Mouse (Mus musculus) gastrocnemius, postnatal 14 days (tissue): ENCODE measurements at regions not wholly inside any gene's neighbourhood (a gene's known extent, or its start where the extent isn't known, plus 50 kb on each side); places are given as distances from the start of the nearest gene placed in this dataset.
"Not testable (repeated sequence)": the region's sequence is repeated elsewhere in the genome, so short reads cannot be mapped to it uniquely, and the experiment has no call there.

Experiments used
- DNase-seq: peaks from one replicate; pipeline ENCODE4 v3.0.0; 2021; ENCODE audit warnings: mixed read lengths
- intact Hi-C: fragments of 180-260 bp; cut with DNase I; formaldehyde crosslinking; loops from one replicate; pipeline ENCODE4 v1.15.1; 2025; ENCODE audit warnings: low total_unique reads

GRCm38 (mm10) chrX:94785983-94786382, 61.6 kb downstream of the Zxdb start:
- no peak for DNase-seq
- intact Hi-C loops = no loop called here

GRCm38 (mm10) chrX:94788331-94788920, 64.1 kb downstream of the Zxdb start:
- intact Hi-C loops = no loop called here

GRCm38 (mm10) chrX:94796845-94797244, 72.5 kb downstream of the Zxdb start:
- not testable (repeated sequence) for DNase-seq

More at GRCm38 (mm10) chrX:94788331-94788920, 64.1 kb downstream of the Zxdb start:
- no peak for DNase-seq

GRCm38 (mm10) chrX:94797348-94798182, 73.2 kb downstream of the Zxdb start:
- intact Hi-C loops, DNase-seq: not testable (repeated sequence)

More at GRCm38 (mm10) chrX:94796845-94797244, 72.5 kb downstream of the Zxdb start:
- intact Hi-C loops = not testable (repeated sequence)

DNA sequence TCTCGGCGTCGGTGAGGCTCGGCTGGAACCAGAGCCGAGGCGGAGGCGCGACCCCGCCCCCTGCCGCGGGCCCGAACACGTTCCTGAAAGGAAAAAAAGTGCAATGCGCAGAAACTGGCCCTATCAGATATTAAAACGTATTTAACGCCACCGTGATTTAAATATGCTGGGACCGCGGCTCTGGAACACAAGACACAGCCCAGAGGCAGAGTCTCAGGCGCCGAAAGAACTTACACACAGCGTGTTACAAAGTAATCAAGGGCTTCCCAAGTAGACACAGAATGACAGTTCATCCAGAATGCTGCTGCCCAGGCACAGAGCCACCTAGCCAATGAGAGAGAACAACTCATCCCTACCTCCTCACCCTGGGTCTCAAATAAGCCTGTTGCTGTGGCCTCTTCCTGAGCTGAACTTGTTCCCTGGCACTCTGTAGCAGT, 73.8 kb downstream of the Zxdb start:
- intact Hi-C loops = not testable (repeated sequence)

DNA sequence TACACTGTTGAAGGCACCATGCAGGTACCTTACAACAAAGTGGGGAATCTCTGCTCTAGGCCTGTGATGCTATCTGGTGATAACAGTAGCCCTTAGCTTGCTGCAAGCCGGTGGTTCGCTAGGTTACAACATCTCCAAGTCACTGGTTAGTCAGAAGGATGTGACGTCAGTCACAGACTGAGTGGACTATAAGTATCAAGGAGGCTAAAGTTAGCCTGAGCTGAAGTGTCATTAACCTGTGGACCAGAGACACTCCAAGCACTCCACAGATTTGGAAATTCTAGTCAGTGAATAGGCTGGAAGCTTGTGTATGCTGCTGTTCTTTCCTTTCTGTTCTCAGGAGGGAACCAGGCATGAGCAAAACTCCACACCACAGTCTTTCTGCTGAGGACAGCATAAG, 88.4 kb downstream of the Zxdb start:
- intact Hi-C loops, DNase-seq: not testable (repeated sequence)

More for the DNA sequence above, 73.8 kb downstream of the Zxdb start:
- DNase-seq = not testable (repeated sequence)

- intact Hi-C loops, DNase-seq: not testable (repeated sequence)
Observed at GRCm38 (mm10) chrX:94827524-94827923, 103.2 kb downstream of the Zxdb start.

- not testable (repeated sequence) for DNase-seq
Observed at GRCm38 (mm10) chrX:94844110-94844779, 119.9 kb downstream of the Zxdb start.

GRCm38 (mm10) chrX:94849549-94849948, 125.2 kb downstream of the Zxdb start:
- DNase-seq, intact Hi-C loops: not testable (repeated sequence)

More at GRCm38 (mm10) chrX:94844110-94844779, 119.9 kb downstream of the Zxdb start:
- intact Hi-C loops = not testable (repeated sequence)

GRCm38 (mm10) chrX:94857501-94857900, 133.1 kb downstream of the Zxdb start:
- DNase-seq = no peak
- intact Hi-C loops = loop anchor here (5.0 kb wide), 1 partner anchor 185 kb away; no protein-coding TSS in a partner anchor

GRCm38 (mm10) chrX:94857954-94858353, 133.6 kb downstream of the Zxdb start:
- intact Hi-C loops = loop anchor here (5.0 kb wide), 1 partner anchor 186 kb away; no protein-coding TSS in a partner anchor
- no peak for DNase-seq

DNA sequence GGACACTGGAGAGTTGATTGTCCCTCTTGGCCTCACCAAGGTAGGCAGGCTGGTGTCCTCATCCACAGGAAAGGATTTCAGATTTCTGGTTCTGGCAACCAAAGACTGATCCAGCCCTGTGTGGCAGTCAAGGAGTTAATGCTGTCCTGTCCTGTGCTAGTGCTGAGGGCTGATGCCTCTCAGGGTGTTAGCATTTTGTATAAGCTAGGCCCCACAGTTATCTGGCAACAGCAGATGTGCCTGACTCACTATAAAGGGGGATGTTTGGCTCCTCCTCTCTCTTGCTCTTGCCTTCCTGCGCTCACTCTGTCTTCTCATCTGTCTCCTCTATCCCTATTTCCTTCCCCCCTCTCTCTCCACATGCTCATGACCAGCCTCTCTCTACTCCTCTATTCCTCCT, 138.8 kb downstream of the Zxdb start:
- intact Hi-C loops = no loop called here
- DNase-seq = no peak

- peak; percentile 87 for DNase-seq
- intact Hi-C loops = no loop called here
Observed at GRCm38 (mm10) chrX:94865531-94866502, 141.4 kb downstream of the Zxdb start.

DNA sequence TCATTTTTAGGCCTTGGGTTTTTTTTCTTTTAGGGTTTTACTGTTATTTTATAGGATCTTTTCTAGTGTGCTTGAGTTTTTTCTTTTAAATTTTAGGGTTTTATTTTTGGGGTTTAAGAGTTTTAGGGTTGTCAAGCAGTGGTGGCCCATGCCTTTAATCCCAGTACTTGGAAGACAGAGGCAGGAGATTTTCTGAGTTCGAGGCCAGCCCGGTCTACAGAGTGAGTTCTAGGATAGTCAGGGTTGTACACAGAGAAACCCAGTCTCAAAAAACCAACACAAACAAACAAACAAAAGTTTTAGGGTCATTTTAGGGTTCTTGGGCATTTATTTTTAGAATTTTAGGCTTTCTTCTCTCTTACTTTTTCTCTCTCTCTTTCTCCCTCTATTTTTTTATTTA, 142.9 kb downstream of the Spin4 start:
- intact Hi-C loops, DNase-seq: not testable (repeated sequence)
